Mouse (Mus musculus): ENCODE data around the gene Mug2.
"Not testable (repeated sequence)": the region's sequence is repeated elsewhere in the genome, so short reads cannot be mapped to it uniquely, and the experiment has no call there.

Mug2 gene

GRCm38 (mm10) chr6:122006461-122006860 is at the start of gene Mug2:
Gene Mug2 (plus strand): TSS chr6:122006761.
- DNase-seq (ENCODE audit: low spot score in 2 of 2), result not testable (repeated sequence)

- DNase-seq (ENCODE audit: low spot score in 2 of 2), result not testable (repeated sequence)
Observed at GRCm38 (mm10) chr6:121957803-121958349, 48.7 kb upstream of the Mug2 start.

- no peak for DNase-seq (ENCODE audit: low spot score in 2 of 2)
Observed at GRCm38 (mm10) chr6:121975701-121976100, 30.9 kb upstream of the Mug2 start.

- DNase-seq (ENCODE audit: low spot score in 2 of 2), result no peak
Observed at GRCm38 (mm10) chr6:122100904-122101303, 94.3 kb downstream of the Mug2 start.

GRCm38 (mm10) chr6:122101671-122102070 is 95.1 kb downstream of the Mug2 start:
- no peak for DNase-seq (ENCODE audit: low spot score in 2 of 2)

- DNase-seq (ENCODE audit: low spot score in 2 of 2), result no peak
Observed at GRCm38 (mm10) chr6:122116963-122117362, 110.4 kb downstream of the Mug2 start.

- no peak for DNase-seq (ENCODE audit: low spot score in 2 of 2)
Observed at GRCm38 (mm10) chr6:122129521-122129920, 123.0 kb downstream of the Mug2 start.
